Mouse (Mus musculus) mouse embryonic stem cell (cell line): ENCODE results near the gene Sart3.

ENCODE experiments used
- in situ Hi-C, 2 experiments: fragments of 300-500 bp; cut with MboI; formaldehyde crosslinking; loops; 1 replicate in 1 of 2; 3 replicates in 1 of 2; pipeline ENCODE4 v1.14.3; 2019 to 2020; ENCODE audit warnings: low sequenced_read_pairs in 2 of 2, low pct_unique_long_range_greater_than_20kb in 1 of 2, mixed read lengths in 1 of 2; ENCODE audit not compliant: unreplicated experiment in 1 of 2

Sart3 gene

GRCm38 (mm10) chr5:113703803-113704585, 68.3 kb downstream of the Sart3 start:
- in situ Hi-C loops, result no loop called here

- in situ Hi-C loops, result no loop called here
Measured at GRCm38 (mm10) chr5:113700388-113701023, 71.8 kb downstream of the Sart3 start.

GRCm38 (mm10) chr5:113694415-113694814, 77.9 kb downstream of the Sart3 start:
- in situ Hi-C loops, result no loop called here

- in situ Hi-C loops, result no loop called here
Measured at GRCm38 (mm10) chr5:113694000-113694399, 78.3 kb downstream of the Sart3 start.

GRCm38 (mm10) chr5:113693196-113693755, 79.0 kb downstream of the Sart3 start:
- in situ Hi-C loops, result no loop called here
